Mouse (Mus musculus): ENCODE data around the gene Col15a1. TPM values are rescaled to one million over a fixed set of nuclear protein-coding genes. Genes with fewer than 3 reads are reported as not detected.

Gene Col15a1
- polyA plus RNA-seq, 1 experiment from 2014 or later: 0.14 TPM

GRCm38 (mm10) chr4:47234667-47235267, 26.8 kb downstream of the Col15a1 start:
- no peak overlapping the region for H3K9ac ChIP-seq
- WGBS (ENCODE audit: insufficient replicate concordance): 10% methylated on average over 17 of the region's 17 CpGs
- ATAC-seq: no peak

GRCm38 (mm10) chr4:47235312-47235711, 27.4 kb downstream of the Col15a1 start:
- WGBS (ENCODE audit: insufficient replicate concordance): 40% methylated on average over 3 of the region's 3 CpGs
- Histone ChIP-seq H3K27me3 (replicated peaks) (no peaks in the 10 kb centered on the region; the same call in 1 of the 2 replicates), H3K4me3 (no peak overlapping the region), H3K27ac (no peak overlapping the region), H3K36me3 (no peaks in the 10 kb centered on the region), H3K9me3 (replicated peaks) (no peaks in the 10 kb centered on the region), H3K4me1 (no peaks in the 10 kb centered on the region), H3K4me2 (no peak overlapping the region), H3K9ac (no peak overlapping the region)
- no peak for ATAC-seq

More at GRCm38 (mm10) chr4:47234667-47235267, 26.8 kb downstream of the Col15a1 start:
- H3K4me2 ChIP-seq: no peak overlapping the region
- H3K4me3 ChIP-seq: no peak overlapping the region
- H3K4me1 ChIP-seq: no peaks in the 10 kb centered on the region
- no peaks in the 10 kb centered on the region; the same call in 1 of the 2 replicates for H3K27me3 ChIP-seq (replicated peaks)
- H3K36me3 ChIP-seq: no peaks in the 10 kb centered on the region
- H3K27ac ChIP-seq: no peak overlapping the region
- no peaks in the 10 kb centered on the region for H3K9me3 ChIP-seq (replicated peaks)

- no peaks in the 10 kb centered on the region for H3K36me3 ChIP-seq
- no peak overlapping the region for H3K9ac ChIP-seq
- WGBS (ENCODE audit: insufficient replicate concordance): 66% methylated on average over 7 of the region's 7 CpGs
- H3K27ac ChIP-seq: no peak overlapping the region
- H3K4me2 ChIP-seq: no peak overlapping the region
- no peaks in the 10 kb centered on the region; the same call in 1 of the 2 replicates for H3K27me3 ChIP-seq (replicated peaks)
- H3K4me1 ChIP-seq: no peaks in the 10 kb centered on the region
- no peak for ATAC-seq
- H3K4me3 ChIP-seq: no peak overlapping the region
- H3K9me3 ChIP-seq (replicated peaks): no peaks in the 10 kb centered on the region
These were observed 28.1 kb downstream of the Col15a1 start for GRCm38 (mm10) chr4:47236104-47236503.

GRCm38 (mm10) chr4:47237220-47237619, 29.3 kb downstream of the Col15a1 start:
- WGBS (ENCODE audit: insufficient replicate concordance): 60% methylated on average over 15 of the region's 15 CpGs
- no peaks in the 10 kb centered on the region for H3K4me1 ChIP-seq
- no peak overlapping the region for H3K9ac ChIP-seq
- H3K4me3 ChIP-seq: no peak overlapping the region
- no peak overlapping the region for H3K27ac ChIP-seq
- no peaks in the 10 kb centered on the region for H3K36me3 ChIP-seq
- no peak overlapping the region for H3K4me2 ChIP-seq
- ATAC-seq: no peak
- no peaks in the 10 kb centered on the region for H3K9me3 ChIP-seq (replicated peaks)
- H3K27me3 ChIP-seq (replicated peaks): no peaks in the 10 kb centered on the region; the same call in 1 of the 2 replicates

GRCm38 (mm10) chr4:47239114-47239513, 31.2 kb downstream of the Col15a1 start:
- Histone ChIP-seq H3K4me2 (no peak overlapping the region), H3K9ac (no peak overlapping the region), H3K4me1 (no peaks in the 10 kb centered on the region), H3K36me3 (no peaks in the 10 kb centered on the region), H3K4me3 (no peak overlapping the region), H3K27me3 (replicated peaks) (no peaks in the 10 kb centered on the region), H3K27ac (no peak overlapping the region), H3K9me3 (replicated peaks) (no peaks in the 10 kb centered on the region)
- WGBS (ENCODE audit: insufficient replicate concordance): 66% methylated on average over 6 of the region's 6 CpGs
- ATAC-seq: no peak

GRCm38 (mm10) chr4:47240901-47241300, 32.9 kb downstream of the Col15a1 start:
- Histone ChIP-seq H3K9ac (no peak overlapping the region), H3K27me3 (replicated peaks) (no peaks in the 10 kb centered on the region), H3K9me3 (replicated peaks) (no peaks in the 10 kb centered on the region), H3K4me3 (no peak overlapping the region), H3K4me1 (no peaks in the 10 kb centered on the region), H3K36me3 (no peaks in the 10 kb centered on the region), H3K27ac (no peak overlapping the region), H3K4me2 (no peak overlapping the region)
- no peak for ATAC-seq
- 61% methylated on average over 5 of the region's 5 CpGs for WGBS (ENCODE audit: insufficient replicate concordance)

- WGBS (ENCODE audit: insufficient replicate concordance): 66% methylated on average over 4 of the region's 4 CpGs
- Histone ChIP-seq H3K27ac (no peak overlapping the region), H3K36me3 (no peaks in the 10 kb centered on the region), H3K9me3 (replicated peaks) (no peaks in the 10 kb centered on the region), H3K27me3 (replicated peaks) (no peaks in the 10 kb centered on the region), H3K4me1 (no peaks in the 10 kb centered on the region), H3K4me2 (no peak overlapping the region), H3K4me3 (no peak overlapping the region), H3K9ac (no peak overlapping the region)
- ATAC-seq: no peak
These were observed 34.2 kb downstream of the Col15a1 start for GRCm38 (mm10) chr4:47242127-47242526.

- ATAC-seq: no peak
- H3K4me3 ChIP-seq: no peak overlapping the region
These were observed 36.7 kb downstream of the Col15a1 start for GRCm38 (mm10) chr4:47244651-47245050.

GRCm38 (mm10) chr4:47245621-47246020, 37.7 kb downstream of the Col15a1 start:
- no peak overlapping the region for H3K4me2 ChIP-seq
- H3K4me1 ChIP-seq: no peaks in the 10 kb centered on the region
- no peak for ATAC-seq
- 0 out of 2 replicates have a peak, but pooled peaks cover 5% of the 10 kb centered on the region for H3K27me3 ChIP-seq (replicated peaks)
- H3K9ac ChIP-seq: no peak overlapping the region
- no peak overlapping the region for H3K4me3 ChIP-seq
- WGBS (ENCODE audit: insufficient replicate concordance): 82% methylated on average over 18 of the region's 18 CpGs
- H3K36me3 ChIP-seq: no peaks in the 10 kb centered on the region
- H3K9me3 ChIP-seq (replicated peaks): no peaks in the 10 kb centered on the region
- no peak overlapping the region for H3K27ac ChIP-seq

More at GRCm38 (mm10) chr4:47244651-47245050, 36.7 kb downstream of the Col15a1 start:
- Histone ChIP-seq H3K9ac (no peak overlapping the region), H3K27me3 (replicated peaks) (no peaks in the 10 kb centered on the region), H3K9me3 (replicated peaks) (no peaks in the 10 kb centered on the region), H3K4me2 (no peak overlapping the region), H3K27ac (no peak overlapping the region), H3K4me1 (no peaks in the 10 kb centered on the region), H3K36me3 (no peaks in the 10 kb centered on the region)
- 65% methylated on average over 6 of the region's 6 CpGs for WGBS (ENCODE audit: insufficient replicate concordance)

GRCm38 (mm10) chr4:47246811-47247210, 38.9 kb downstream of the Col15a1 start:
- no peak overlapping the region for H3K4me2 ChIP-seq
- H3K4me3 ChIP-seq: no peak overlapping the region
- no peaks in the 10 kb centered on the region for H3K9me3 ChIP-seq (replicated peaks)
- H3K9ac ChIP-seq: no peak overlapping the region
- ATAC-seq: no peak
- H3K27me3 ChIP-seq (replicated peaks): 0 out of 2 replicates have a peak, but pooled peaks cover 6% of the 10 kb centered on the region
- H3K36me3 ChIP-seq: no peaks in the 10 kb centered on the region
- no peak overlapping the region for H3K27ac ChIP-seq
- peaks cover 9% of the 10 kb centered on the region for H3K4me1 ChIP-seq
- WGBS (ENCODE audit: insufficient replicate concordance): 40% methylated on average over 8 of the region's 8 CpGs

GRCm38 (mm10) chr4:47247574-47247973, 39.6 kb downstream of the Col15a1 start:
- Histone ChIP-seq H3K27ac (no peak overlapping the region), H3K4me3 (no peak overlapping the region), H3K9me3 (replicated peaks) (0 out of 2 replicates have a peak, but pooled peaks cover 1% of the 10 kb centered on the region), H3K27me3 (replicated peaks) (0 out of 2 replicates have a peak, but pooled peaks cover 6% of the 10 kb centered on the region), H3K4me2 (no peak overlapping the region), H3K9ac (no peak overlapping the region), H3K36me3 (no peaks in the 10 kb centered on the region), H3K4me1 (peaks cover 11% of the 10 kb centered on the region)
- WGBS (ENCODE audit: insufficient replicate concordance): 66% methylated on average over 6 of the region's 6 CpGs
- no peak for ATAC-seq

GRCm38 (mm10) chr4:47249193-47249592, 41.2 kb downstream of the Col15a1 start:
- peaks cover 11% of the 10 kb centered on the region for H3K4me1 ChIP-seq
- ATAC-seq: no peak
- 0 out of 2 replicates have a peak, but pooled peaks cover 6% of the 10 kb centered on the region for H3K27me3 ChIP-seq (replicated peaks)
- H3K4me2 ChIP-seq: no peak overlapping the region
- 0 out of 2 replicates have a peak, but pooled peaks cover 6% of the 10 kb centered on the region for H3K9me3 ChIP-seq (replicated peaks)
- no peaks in the 10 kb centered on the region for H3K36me3 ChIP-seq
- no peak overlapping the region for H3K9ac ChIP-seq
- H3K27ac ChIP-seq: no peak overlapping the region
- no peak overlapping the region for H3K4me3 ChIP-seq
- WGBS (ENCODE audit: insufficient replicate concordance): 70% methylated on average over 6 of the region's 6 CpGs
